Mouse (Mus musculus) left cerebral cortex, postnatal 14 days (tissue): ENCODE data around the gene Gm10563. TPM values are rescaled to one million over a fixed set of nuclear protein-coding genes. Genes with fewer than 3 reads are reported as not detected.
"Not testable (repeated sequence)": the region's sequence is repeated elsewhere in the genome, so short reads cannot be mapped to it uniquely, and the experiment has no call there.

Source experiments
- DNase-seq, 2 experiments: peaks; one replicate each; pipeline ENCODE4 v3.0.0; 2021 to 2022; ENCODE audit warnings: low spot score in 2 of 2, mixed read lengths in 1 of 2
- intact Hi-C: fragments of 180-260 bp; cut with DNase I; formaldehyde crosslinking; loops from one replicate; pipeline ENCODE4 v1.15.1; 2025
- long read RNA-seq, 2 experiments: library from polyadenylated mRNA; stranded (forward); transcript quantifications; one replicate each; pipeline ENCODE4 v2.0.0; 2021
- total RNA-seq, 2 experiments: library from RNA; stranded (reverse); gene quantifications; 2 replicates each; pipeline ENCODE4 v1.2.3; 2021

Gene Gm10563
- total RNA-seq = not detected
- long read RNA-seq, experiment 1, partial matches to known transcripts = 0 of 2 reads
- long read RNA-seq, experiment 1, other reads (novel, unspliced or antisense) = 2 of 2 reads
- long read RNA-seq, experiment 2, partial matches to known transcripts = 0 of 6 reads
- long read RNA-seq, experiment 2, other reads (novel, unspliced or antisense) = 6 of 6 reads

DNA sequence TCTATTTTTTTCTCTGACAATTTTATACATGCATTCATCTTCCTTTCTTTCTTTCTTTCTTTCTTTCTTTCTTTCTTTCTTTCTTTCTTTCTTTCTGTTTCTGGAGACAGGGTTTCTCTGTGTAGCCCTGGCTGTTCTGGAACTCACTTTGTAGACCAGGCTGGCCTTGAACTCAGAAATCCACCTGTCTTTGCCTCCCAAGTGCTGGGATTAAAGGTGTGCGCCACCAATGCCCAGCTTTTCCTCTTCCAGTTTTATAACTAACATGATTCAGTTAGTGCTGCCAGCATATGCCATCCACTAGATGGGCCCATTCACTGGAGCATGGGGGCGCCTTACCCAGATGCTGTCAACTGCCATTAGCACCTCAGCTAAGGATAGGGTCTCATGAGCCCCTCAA is at the start of gene Gm10563:
Gene Gm10563, minus strand, starts transcription at position 101 of the 400 bp plus-strand sequence.
- DNase-seq, intact Hi-C loops: not testable (repeated sequence)

DNA sequence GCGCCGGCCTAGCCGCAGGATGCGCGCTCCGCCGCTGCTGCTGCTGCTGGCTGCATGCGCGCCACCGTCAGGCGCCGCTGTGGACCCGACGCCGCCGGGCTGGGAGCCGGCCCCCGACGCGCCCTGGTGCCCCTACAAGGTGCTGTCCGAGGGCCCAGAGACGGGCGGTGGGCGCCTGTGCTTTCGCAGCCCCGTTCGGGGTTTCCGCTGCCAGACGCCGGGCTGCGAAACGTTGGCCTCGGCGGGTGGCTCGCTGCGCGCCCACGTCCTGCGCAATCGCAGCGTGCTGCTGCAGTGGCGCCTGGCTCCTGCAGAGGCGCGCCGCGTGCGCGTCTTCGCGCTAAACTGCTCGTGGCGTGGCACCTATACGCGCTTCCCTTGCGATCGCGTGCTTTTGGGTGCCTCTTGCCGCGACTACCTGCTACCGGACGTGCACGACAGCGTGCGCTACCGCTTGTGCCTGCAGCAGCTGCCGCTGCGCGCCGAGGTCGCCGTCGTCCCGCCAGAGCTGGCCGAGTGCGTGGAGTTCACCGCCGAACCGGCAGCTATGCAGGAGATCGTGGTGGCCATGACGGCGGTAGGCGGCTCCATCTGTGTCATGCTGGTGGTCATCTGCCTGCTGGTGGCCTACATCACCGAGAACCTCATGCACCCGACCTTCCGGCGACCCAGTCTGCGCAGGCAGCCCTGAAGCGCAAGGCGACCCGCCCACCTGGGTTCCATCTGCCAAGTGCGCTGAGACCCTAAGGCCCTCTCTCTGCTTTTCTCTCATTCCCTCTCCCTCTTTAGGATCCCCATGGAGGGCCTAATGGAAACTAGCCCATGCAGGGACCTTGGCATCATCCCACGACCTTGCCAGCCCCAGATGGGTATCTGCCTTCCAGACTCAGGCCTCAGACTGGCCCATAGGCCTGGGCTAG is 49.5 kb upstream of the Gm10563 start:
- intact Hi-C loops = no loop called here
- peak; percentile 87 to 90 for DNase-seq

DNA sequence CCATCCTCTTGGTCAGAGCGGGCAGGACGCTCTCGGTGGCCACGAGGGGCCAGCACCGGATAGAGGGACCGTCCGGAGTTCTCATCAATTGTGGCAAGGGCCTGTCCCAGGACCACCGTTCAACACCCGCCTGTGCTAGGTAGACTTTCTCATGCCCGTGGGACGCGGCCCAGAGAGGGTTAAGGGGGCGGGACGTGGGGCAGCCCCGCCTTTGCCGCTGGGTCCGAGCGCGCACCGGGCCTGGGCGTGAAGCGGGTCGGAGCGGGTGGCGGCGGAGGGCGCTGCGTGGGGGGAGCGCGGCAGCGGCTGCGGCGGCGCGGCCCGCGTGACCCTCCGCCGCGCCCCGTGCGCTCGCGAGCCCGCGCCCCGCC is 48.9 kb upstream of the Gm10563 start, which contains the start of gene Fndc10:
Gene Fndc10, plus strand, starts transcription at position 232 of the 371 bp plus-strand sequence.
- intact Hi-C loops = no loop called here
- peak; percentile 72 to 79 for DNase-seq

GRCm38 (mm10) chr4:155692421-155692820 is 47.2 kb upstream of the Gm10563 start:
- intact Hi-C loops = no loop called here

GRCm38 (mm10) chr4:155690571-155691375 is 45.6 kb upstream of the Gm10563 start:
- DNase-seq = peak in 1 of 2 experiments; percentile 39

More at GRCm38 (mm10) chr4:155692421-155692820, 47.2 kb upstream of the Gm10563 start:
- no peak for DNase-seq

DNA sequence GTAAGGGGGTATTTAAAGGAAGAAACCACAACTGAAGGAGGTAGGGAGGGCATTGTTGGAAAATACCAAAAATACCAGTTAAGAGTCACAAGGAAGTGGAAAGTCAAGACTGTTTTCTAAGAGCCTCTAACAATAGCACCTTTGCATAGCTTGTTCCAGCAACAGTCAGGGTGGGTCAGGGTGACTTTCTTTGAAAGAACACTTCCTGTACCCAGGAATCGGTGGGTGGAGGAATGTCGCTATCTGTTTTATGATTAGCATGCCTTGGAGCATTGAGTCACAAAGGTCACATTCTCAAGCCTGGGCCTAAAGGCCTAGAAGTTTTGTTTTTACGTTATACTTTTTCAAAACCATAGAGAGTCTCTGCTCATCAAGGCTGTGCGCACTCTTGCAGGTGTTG is 42.6 kb upstream of the Gm10563 start:
- DNase-seq, intact Hi-C loops: not testable (repeated sequence)

More at GRCm38 (mm10) chr4:155690571-155691375, 45.6 kb upstream of the Gm10563 start:
- intact Hi-C loops = no loop called here

DNA sequence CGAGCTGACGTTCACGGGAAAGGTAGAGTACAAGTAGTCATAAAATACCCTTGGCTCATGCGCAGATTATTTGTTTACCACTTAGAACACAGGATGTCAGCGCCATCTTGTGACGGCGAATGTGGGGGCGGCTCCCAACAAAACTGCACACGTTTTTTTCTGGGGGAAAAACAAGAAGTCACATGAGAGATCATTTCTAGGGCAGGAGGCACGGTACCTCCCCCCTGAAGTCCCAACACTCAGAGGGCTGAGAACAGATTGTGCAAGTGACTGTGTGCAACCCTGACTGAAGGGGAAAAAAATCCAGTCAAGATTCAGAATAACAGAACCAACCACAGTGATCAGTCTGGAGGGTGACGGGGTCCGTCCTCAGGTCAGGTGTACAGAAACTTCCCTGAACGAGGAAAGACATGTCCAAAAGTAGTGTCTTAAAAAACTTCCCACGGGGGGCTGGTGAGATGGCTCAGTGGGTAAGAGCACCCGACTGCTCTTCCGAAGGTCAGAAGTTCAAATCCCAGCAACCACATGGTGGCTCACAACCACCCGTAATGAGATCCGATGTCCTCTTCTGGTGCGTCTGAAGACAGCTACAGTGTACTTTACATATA is 38.6 kb upstream of the Gm10563 start:
- DNase-seq, intact Hi-C loops: not testable (repeated sequence)

DNA sequence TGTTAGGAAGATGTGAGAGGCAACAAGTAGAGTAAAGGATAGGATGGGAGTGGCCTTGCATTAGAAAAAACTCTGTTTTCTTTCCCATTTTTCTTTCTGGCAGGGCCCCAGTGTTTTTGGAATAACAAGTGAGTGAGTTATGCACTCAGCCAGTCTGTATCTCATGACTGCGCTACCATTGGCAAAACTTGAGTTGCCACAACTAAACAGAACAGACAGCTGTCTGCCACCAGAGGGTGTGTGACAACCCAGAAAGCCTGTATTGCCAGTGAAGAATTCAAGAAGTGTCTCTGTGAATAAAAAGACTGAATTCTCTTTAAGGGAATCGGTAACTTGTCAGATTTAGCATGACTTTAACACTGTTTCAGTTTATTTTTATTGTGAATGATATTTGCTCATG is 30.8 kb upstream of the Gm10563 start:
- intact Hi-C loops = no loop called here
- no peak for DNase-seq

DNA sequence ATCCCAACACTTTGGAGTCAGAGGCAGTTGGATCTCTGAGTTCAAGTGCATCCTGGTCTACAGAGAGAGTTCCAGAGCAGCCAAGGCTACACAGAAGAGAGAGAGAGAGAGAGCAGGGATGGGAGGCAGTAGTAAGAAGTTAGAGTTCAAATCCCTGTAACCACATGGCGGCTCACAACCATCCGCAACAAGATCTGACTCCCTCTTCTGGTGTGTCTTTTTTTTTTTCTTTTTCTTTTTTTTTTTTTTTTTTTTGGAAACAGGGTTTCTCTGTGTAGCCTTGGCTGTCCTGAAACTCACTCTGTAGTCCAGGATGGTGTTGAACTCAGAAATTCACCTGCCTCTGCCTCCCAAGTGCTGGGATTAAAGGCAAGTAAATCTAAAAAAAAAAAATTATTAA is 26.9 kb upstream of the Gm10563 start:
- intact Hi-C loops = no loop called here
- DNase-seq = no peak

DNA sequence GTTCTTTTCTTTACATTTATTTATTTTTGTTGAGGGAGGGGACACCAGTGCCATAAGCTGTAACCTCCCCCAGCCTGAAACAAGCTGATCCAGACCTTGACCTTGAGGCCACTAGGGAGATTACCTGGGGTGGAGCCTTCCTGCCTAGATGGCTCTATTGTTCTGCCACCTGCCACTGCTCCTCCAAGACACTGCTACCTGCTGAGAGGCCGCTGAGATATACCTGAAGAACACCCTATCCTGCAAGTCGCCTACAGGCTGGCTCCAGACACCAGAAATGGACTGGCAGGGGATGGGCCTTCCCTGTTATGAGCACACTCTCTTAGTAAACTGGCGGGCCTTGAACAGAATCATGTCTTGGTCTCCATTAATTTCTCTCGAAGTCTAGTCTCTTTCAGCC is 25.0 kb upstream of the Gm10563 start:
- intact Hi-C loops = not testable (repeated sequence)

GRCm38 (mm10) chr4:155669598-155670075 is 24.4 kb upstream of the Gm10563 start:
- intact Hi-C loops = loop anchor here (5.0 kb wide), 2 partner anchors 38 to 42 kb away; no protein-coding TSS in a partner anchor
- no peak for DNase-seq

More for the DNA sequence above, 25.0 kb upstream of the Gm10563 start:
- not testable (repeated sequence) for DNase-seq

- intact Hi-C loops = loop anchor here (5.0 kb wide), 2 partner anchors 38 to 42 kb away; no protein-coding TSS in a partner anchor
- peak; percentile 97 to 99 for DNase-seq
Measured at GRCm38 (mm10) chr4:155668689-155669597, 23.7 kb upstream of the Gm10563 start, which contains the start of gene Mib2. Mib2 (minus strand) TSS chr4:155669198.

DNA sequence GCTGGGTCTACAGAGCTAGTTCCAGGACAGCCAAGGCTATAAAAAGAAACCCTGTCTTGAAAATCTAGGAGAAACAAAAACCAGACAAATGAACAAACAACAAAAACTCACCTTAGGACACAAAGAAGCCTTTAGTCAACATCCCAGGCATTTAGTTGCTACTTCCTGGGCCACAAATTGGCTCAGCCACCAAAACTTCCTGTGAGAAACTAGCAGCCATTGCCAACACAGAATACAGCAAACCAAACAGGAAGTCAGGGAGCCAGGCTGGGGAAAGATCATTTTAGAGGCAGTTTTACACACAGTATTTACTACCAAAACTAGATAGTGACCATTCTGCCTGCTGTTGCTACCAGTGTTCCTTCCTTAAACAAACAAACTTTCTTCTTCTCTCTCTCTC is 21.7 kb upstream of the Gm10563 start:
- intact Hi-C loops = loop anchor here (5.0 kb wide), 2 partner anchors 40 kb away; no protein-coding TSS in a partner anchor
- no peak for DNase-seq

DNA sequence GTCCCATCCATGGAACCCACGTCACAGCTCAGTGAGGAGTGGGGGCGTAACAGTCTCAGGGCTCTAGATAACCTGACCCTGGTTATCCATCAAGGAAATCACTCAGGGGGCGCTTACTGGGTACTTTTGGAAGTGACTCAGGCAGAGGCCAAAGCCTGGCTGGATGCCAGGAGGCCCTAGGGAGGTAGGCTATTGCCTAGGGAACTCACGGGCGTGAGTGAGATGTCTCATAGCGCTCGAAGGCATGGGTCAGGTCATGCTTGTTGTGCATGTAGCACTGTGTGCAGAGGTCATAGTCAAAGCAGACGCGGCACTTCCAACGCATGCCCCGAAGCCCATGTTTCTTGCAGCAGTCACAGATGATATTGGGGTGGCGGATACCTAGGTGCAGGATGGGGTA is 15.4 kb upstream of the Gm10563 start:
- intact Hi-C loops = no loop called here
- DNase-seq = no peak

DNA sequence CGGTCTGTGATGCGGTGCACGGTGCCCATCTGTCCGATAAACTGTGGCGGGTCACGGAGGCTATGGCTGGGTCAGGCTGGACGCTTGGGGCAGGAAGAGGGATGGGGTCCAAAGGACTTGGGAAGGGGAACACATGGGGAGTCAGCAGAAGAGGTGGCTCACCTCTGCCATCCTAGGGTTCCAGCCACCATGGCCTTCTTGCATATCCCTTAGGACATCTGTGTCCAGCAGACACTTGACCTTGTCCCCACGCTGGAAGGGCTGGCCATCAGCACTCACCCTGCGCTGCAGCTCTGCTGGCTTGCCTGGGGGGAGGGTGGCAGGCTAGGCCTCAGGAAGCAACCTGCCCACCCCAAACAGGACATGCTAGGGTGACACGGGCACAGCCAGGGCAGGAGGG is 13.8 kb upstream of the Gm10563 start:
- no peak for DNase-seq
- intact Hi-C loops = no loop called here

DNA sequence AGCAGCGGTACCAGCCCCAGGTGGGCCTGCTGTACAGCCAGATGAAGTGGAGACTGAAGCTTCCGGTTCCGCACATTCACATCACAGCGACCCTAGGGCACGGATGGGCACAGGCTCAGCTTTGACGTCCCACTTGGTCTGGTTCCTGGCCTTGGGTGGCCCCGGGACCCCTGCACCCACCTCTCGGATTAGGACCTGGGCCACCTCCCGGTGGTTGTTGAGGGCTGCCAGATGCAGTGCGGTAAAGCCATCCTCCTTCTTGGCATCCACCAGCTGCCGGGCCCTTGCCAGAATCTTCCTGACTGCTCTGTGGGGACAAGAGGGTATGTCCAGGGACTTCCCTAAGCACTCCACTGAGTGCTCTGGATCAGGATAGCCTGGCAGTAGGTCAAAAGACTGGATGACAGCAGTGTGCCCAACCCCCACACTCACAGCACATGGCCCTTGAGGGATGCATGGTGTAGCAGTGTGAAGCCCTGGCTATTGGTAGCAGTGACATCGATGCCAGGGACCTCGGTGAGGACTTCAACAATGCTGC is 11.1 kb upstream of the Gm10563 start:
- intact Hi-C loops = no loop called here
- DNase-seq = no peak

DNA sequence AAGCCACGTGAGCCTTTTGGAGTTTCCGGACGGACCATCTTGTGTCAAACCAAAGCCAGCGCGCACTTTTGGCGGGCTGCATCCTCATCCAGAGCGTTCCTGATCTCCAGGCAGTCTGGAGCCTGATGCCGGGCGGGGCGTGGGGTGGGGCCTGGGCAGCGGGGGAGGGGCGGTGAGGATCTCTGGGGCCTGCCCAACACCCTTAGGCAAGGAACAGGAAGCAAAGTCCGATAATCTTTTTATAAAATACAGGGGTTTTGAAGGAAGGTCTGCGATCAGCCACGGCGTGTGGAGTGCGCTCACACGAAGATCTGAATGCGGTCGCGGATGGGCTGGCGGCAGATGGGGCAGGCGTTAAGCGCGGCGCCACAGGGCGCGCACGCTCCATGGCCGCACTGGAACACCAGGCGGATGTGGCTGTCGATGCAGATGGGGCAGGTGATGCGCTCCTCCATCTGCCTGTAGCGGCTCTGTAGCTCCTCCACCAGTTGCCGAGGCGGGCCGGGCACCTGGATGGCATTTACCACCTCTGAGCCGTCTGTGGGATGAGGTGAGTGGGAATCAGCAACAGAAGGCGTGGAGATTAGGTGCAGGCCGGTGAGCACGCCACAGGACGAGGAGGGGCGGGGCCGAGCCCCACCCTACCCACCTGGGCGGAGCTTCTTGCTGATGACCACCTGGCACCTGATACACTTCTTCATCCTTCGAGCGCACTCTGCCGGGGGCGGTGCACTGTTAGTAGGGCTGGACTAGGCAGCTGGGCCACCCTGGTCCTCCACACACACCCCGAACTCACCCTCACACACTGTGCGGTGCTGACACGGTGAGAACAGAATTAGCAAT is 9.5 kb upstream of the Gm10563 start:
- DNase-seq = no peak
- intact Hi-C loops = no loop called here
